Comparison of ENCODE assay signal across 8 mouse cellular contexts in the genomic region with DNA sequence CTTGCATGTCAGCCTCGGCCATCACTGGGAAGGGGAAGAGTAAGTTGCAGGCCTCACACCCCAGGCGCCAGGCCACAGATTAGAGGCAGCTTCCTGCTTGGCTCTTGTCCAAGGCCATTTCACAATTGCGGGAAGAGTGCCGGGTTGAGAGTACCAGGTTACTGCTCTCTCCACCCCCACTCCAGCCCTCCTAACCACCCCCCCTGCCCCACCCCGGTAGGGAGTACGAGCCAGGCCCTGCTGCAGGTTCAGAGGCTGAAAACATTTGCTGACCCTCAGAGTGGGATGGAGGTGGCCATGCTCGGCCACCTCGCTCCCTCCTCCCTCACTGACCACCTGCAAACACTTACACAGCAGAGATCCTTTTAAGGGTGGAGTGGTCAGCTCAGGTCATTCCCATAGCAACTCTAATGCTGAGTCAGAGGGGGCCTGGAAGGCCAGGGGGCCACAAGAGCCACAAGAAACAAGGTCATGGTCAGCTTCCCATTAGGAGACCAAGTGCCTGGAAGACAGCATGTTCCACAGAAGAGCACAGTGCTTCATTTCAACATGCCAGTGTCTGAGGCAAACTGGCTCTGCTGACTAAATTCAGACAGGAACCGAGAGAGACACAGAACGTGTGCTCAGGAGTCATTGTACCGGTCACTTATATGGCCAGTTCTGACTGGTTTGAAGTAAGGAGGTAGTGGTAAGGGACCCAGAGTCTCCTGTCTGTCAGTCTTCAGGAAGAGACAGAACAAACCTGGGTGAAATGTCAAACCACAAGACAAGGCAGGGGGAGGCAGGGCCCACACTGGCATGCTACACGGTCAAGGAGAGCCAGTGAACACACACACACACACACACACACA. TPM values are rescaled to one million over a fixed set of nuclear protein-coding genes. Genes with fewer than 3 reads are reported as not detected.
DNase-seq lines count a peak whose midpoint lies in the region; ATAC-seq and TF ChIP-seq lines count a peak whose summit lies in the region.

No protein-coding gene starts in this region.

- H3K4me1 ChIP-seq in heart, embryonic 11.5 days (ENCODE audit: control insufficient read depth, insufficient read depth, low read length) = peaks cover 14% of the 10 kb centered on the region
- H3K4me1 ChIP-seq in kidney, embryonic 16.5 days (ENCODE audit: insufficient read depth, low read length) = peaks cover 28% of the 10 kb centered on the region
- no peaks in the 10 kb centered on the region for H3K4me1 ChIP-seq in cerebellum, adult 2 months (ENCODE audit: control insufficient read depth, insufficient read depth, low read length)

- H3K27me3 ChIP-seq in heart, embryonic 11.5 days (ENCODE audit: control insufficient read depth, insufficient read depth, low read length) = no peaks in the 10 kb centered on the region
- no peaks in the 10 kb centered on the region for H3K27me3 ChIP-seq in kidney, embryonic 16.5 days (ENCODE audit: insufficient read depth, low read length)
- H3K27me3 ChIP-seq in splenic B cell, adult 2 months (ENCODE audit: control insufficient read depth, insufficient read depth, low read length, poor library complexity, severe bottlenecking) = no peaks in the 10 kb centered on the region
- no peaks in the 10 kb centered on the region for H3K27me3 ChIP-seq in cerebellum, adult 2 months (ENCODE audit: control insufficient read depth, insufficient read depth, low read length)

- H3K9ac ChIP-seq in heart, embryonic 11.5 days (ENCODE audit: low read depth, low read length) = no peak overlapping the region
- peak overlapping the region; percentile 18; the same call in 1 of the 2 replicates for H3K9ac ChIP-seq in kidney, embryonic 16.5 days (replicated peaks; ENCODE audit: low read length)

- H3K4me2 ChIP-seq in heart, embryonic 11.5 days = 0 out of 2 replicates have a peak overlapping the region, but pooled peaks have one; percentile 20
- H3K4me2 ChIP-seq in kidney, embryonic 16.5 days (replicated peaks; ENCODE audit: low read depth, low read length) = no peak overlapping the region; the same call in 1 of the 2 replicates

- H3K36me3 ChIP-seq in heart, embryonic 11.5 days (ENCODE audit: control insufficient read depth, insufficient read depth, low read length) = no peaks in the 10 kb centered on the region
- H3K36me3 ChIP-seq in kidney, embryonic 16.5 days (ENCODE audit: insufficient read depth, low read length) = no peaks in the 10 kb centered on the region
- H3K36me3 ChIP-seq in splenic B cell, adult 2 months (ENCODE audit: control insufficient read depth, insufficient read depth, low read length, poor library complexity, severe bottlenecking) = no peaks in the 10 kb centered on the region

- ATAC-seq in heart, embryonic 11.5 days (replicated peaks; ENCODE audit: insufficient number of reproducible peaks, low FRiP score, low TSS enrichment) = peak; percentile 55; the same call in 1 of the 2 replicates
- ATAC-seq in kidney, embryonic 16.5 days (ENCODE audit: low FRiP score, low TSS enrichment) = peak; percentile 76

- no peak for TF ChIP-seq CTCF in cerebellum, adult 2 months (IDR thresholded peaks at IDR 0.05; ENCODE audit: borderline replicate concordance, insufficient read depth, low read depth, low read length)

- no peak overlapping the region for H3K4me3 ChIP-seq in heart, embryonic 11.5 days (ENCODE audit: low read depth, low read length)
- no peak overlapping the region for H3K4me3 ChIP-seq in kidney, embryonic 16.5 days (ENCODE audit: low read length)
- no peak overlapping the region for H3K4me3 ChIP-seq in cerebellum, adult 2 months (replicated peaks; ENCODE audit: insufficient read depth, low read depth, low read length)

- 35% methylated on average over 12 of the region's 12 CpGs for WGBS in heart, embryonic 11.5 days (ENCODE audit: insufficient replicate concordance)
- 15% methylated on average over 12 of the region's 12 CpGs for WGBS in kidney, embryonic 16.5 days
- 49% methylated on average over 12 of the region's 12 CpGs for WGBS in cerebellum, adult 2 months

- peak; percentile 82 for DNase-seq in layer of hippocampus, adult 9-11 months
- DNase-seq in layer of hippocampus, adult 18-20 months (ENCODE audit: low spot score in 2 of 2) = no peak
- peak; percentile 89 for DNase-seq in adrenal gland, postnatal 10 days
- DNase-seq in lung, postnatal 14 days = peak; percentile 89
- peak; percentile 51 for DNase-seq in splenic B cell, adult 2 months (ENCODE audit: low read depth, low spot score)
- DNase-seq in cerebellum, adult 2 months = no peak

- H3K9me3 ChIP-seq in heart, embryonic 11.5 days (replicated peaks; ENCODE audit: control insufficient read depth, low read length) = no peaks in the 10 kb centered on the region
- peaks cover 5% of the 10 kb centered on the region; the same call in 1 of the 2 replicates for H3K9me3 ChIP-seq in kidney, embryonic 16.5 days (ENCODE audit: low read length)

- H3K27ac ChIP-seq in heart, embryonic 11.5 days (ENCODE audit: low read depth, low read length) = peak overlapping the region; percentile 71
- peak overlapping the region; percentile 80 for H3K27ac ChIP-seq in kidney, embryonic 16.5 days (ENCODE audit: low read length)
- no peak overlapping the region for H3K27ac ChIP-seq in cerebellum, adult 2 months (ENCODE audit: insufficient read depth, low read length)

- TF ChIP-seq POLR2A in cerebellum, adult 2 months (IDR thresholded peaks at IDR 0.05; ENCODE audit: borderline replicate concordance, insufficient read depth, low read length) = no peak

RNA-seq across cellular contexts. Expression of gene Srp14, which starts 11.0 kb away (rescaled TPM):
- 100 to 1,000 TPM; 184 to 191 TPM for total RNA-seq in layer of hippocampus, adult 18-20 months (2021)
- 100 to 1,000 TPM; 139 to 146 TPM for total RNA-seq in adrenal gland, postnatal 10 days (2021)
- polyA plus RNA-seq in heart, embryonic 11.5 days (2014; fragmentation: Nextera tagmentation; extraction: Ambion mirVana) = 202 and 204 TPM in 2 replicates
- 216 and 231 TPM in 2 replicates for polyA plus RNA-seq in kidney, embryonic 16.5 days (2015; fragmentation: Nextera tagmentation; extraction: Ambion mirVana)
- 219 and 221 TPM in 2 replicates for polyA plus RNA-seq in cerebellum, adult 2 months (2012; rRNA removed)

RNA-seq across cellular contexts. Expression of gene Bmf, which starts 59.0 kb away (rescaled TPM):
- total RNA-seq in layer of hippocampus, adult 18-20 months (2021) = 1 to 10 TPM; 1.2 to 2.8 TPM
- 10 to 100 TPM; 18.6 to 23.1 TPM for total RNA-seq in adrenal gland, postnatal 10 days (2021)
- 2.6 and 3.7 TPM in 2 replicates for polyA plus RNA-seq in heart, embryonic 11.5 days (2014; fragmentation: Nextera tagmentation; extraction: Ambion mirVana)
- polyA plus RNA-seq in kidney, embryonic 16.5 days (2015; fragmentation: Nextera tagmentation; extraction: Ambion mirVana) = 7.6 and 9.9 TPM in 2 replicates
- polyA plus RNA-seq in cerebellum, adult 2 months (2012; rRNA removed) = 8.6 and 9.2 TPM in 2 replicates

Comparison
In these comparisons a context has a peak if more than half of its experiments do, and no peak if none do; other contexts are left out.
1. DNase-seq: peak in layer of hippocampus, adult 9-11 months (single experiment), adrenal gland, postnatal 10 days (single experiment), lung, postnatal 14 days (single experiment) and splenic B cell, adult 2 months (single experiment); none in layer of hippocampus, adult 18-20 months (0 of 2) and cerebellum, adult 2 months (0 of 2).